Mouse (Mus musculus): ENCODE results near the gene Ninj1.

The Ninj1 gene

GRCm38 (mm10) chr13:49237617-49238016, 50.3 kb downstream of the Ninj1 start:
- no peak for DNase-seq

- no peak for DNase-seq
Observed at GRCm38 (mm10) chr13:49238737-49239136, 51.5 kb downstream of the Ninj1 start.

GRCm38 (mm10) chr13:49242321-49243065, 55.2 kb downstream of the Ninj1 start:
- peak; percentile 67 to 76 for DNase-seq

- DNase-seq, result no peak
Observed at GRCm38 (mm10) chr13:49243492-49243891, 56.2 kb downstream of the Ninj1 start.

GRCm38 (mm10) chr13:49245251-49245650, 58.0 kb downstream of the Ninj1 start:
- no peak for DNase-seq
